Comparison of ENCODE assay signal across 8 mouse cellular contexts in genomic region chr7:28812949-28813348, GRCm38 (mm10). TPM values are rescaled to one million over a fixed set of nuclear protein-coding genes. Genes with fewer than 3 reads are reported as not detected.
A peak's percentile ranks its signal among the peaks of the same experiment; 100 is the strongest.
DNase-seq lines count a peak whose midpoint lies in the region; ATAC-seq and TF ChIP-seq lines count a peak whose summit lies in the region.

No protein-coding gene starts in this region.

- peak; percentile 15 to 60 for DNase-seq in adrenal gland, adult (ENCODE audit: inconsistent age in 2 of 2, low spot score in 1 of 2)
- no peak for DNase-seq in adrenal gland, postnatal 36 days
- no peak for DNase-seq in ES-E14 (ENCODE audit: low read depth, low spot score)
- DNase-seq in heart, postnatal 0 days (ENCODE audit: low spot score): no peak
- DNase-seq in lung, postnatal 0 days (ENCODE audit: low spot score): peak; percentile 67
- no peak for DNase-seq in gastrocnemius, postnatal 25 days
- DNase-seq in left cerebral cortex, adult 18-20 months (ENCODE audit: low spot score in 2 of 2): no peak

- TF ChIP-seq CTCF in heart, postnatal 0 days (IDR thresholded peaks at IDR 0.05; ENCODE audit: low read depth): 0 out of 2 replicates have a peak, but pooled peaks have one; percentile 19
- TF ChIP-seq CTCF in lung, postnatal 0 days (IDR thresholded peaks at IDR 0.05): peak; percentile 62

- H3K4me3 ChIP-seq in ES-E14 (ENCODE audit: insufficient read depth in 1 of 2, low read depth in 1 of 2, low read length in 2 of 2, poor library complexity in 1 of 2, severe bottlenecking in 1 of 2): peak overlapping the region in 1 of 2 experiments; percentile 96; a peak in 1 of 4 replicates
- H3K4me3 ChIP-seq in heart, postnatal 0 days (ENCODE audit: low read depth, low read length): peak overlapping the region; percentile 75
- peak overlapping the region; percentile 75 for H3K4me3 ChIP-seq in lung, postnatal 0 days (ENCODE audit: low read depth, low read length)

- H3K4me2 ChIP-seq in heart, postnatal 0 days (ENCODE audit: low read depth, low read length): peak overlapping the region; percentile 87
- H3K4me2 ChIP-seq in lung, postnatal 0 days (replicated peaks; ENCODE audit: low read depth, low read length): peak overlapping the region; percentile 76

- peaks cover 60% of the 10 kb centered on the region for H3K36me3 ChIP-seq in ES-E14 (ENCODE audit: control insufficient read depth, insufficient read depth, low read length, poor library complexity, severe bottlenecking)
- peaks cover 60% of the 10 kb centered on the region for H3K36me3 ChIP-seq in heart, postnatal 0 days (replicated peaks; ENCODE audit: control insufficient read depth, insufficient read depth, low read length)
- peaks cover 46% of the 10 kb centered on the region for H3K36me3 ChIP-seq in lung, postnatal 0 days (ENCODE audit: insufficient read depth, low read length)

- peak overlapping the region; percentile 31; the same call in 1 of the 2 replicates for H3K9ac ChIP-seq in ES-E14 (ENCODE audit: insufficient read depth, low read depth, low read length, poor library complexity, severe bottlenecking)
- H3K9ac ChIP-seq in heart, postnatal 0 days (replicated peaks; ENCODE audit: low read depth, low read length): peak overlapping the region; percentile 87; the same call in 1 of the 2 replicates
- H3K9ac ChIP-seq in lung, postnatal 0 days (replicated peaks; ENCODE audit: low read depth): 0 out of 2 replicates have a peak overlapping the region, but pooled peaks have one; percentile 5

- no peak for ATAC-seq in heart, postnatal 0 days (ENCODE audit: insufficient read depth, low read depth)
- no peak for ATAC-seq in lung, postnatal 0 days
- ATAC-seq in cerebellum, adult (ENCODE audit: insufficient number of reproducible peaks, low FRiP score, low TSS enrichment): no peak

- H3K27me3 ChIP-seq in heart, postnatal 0 days (ENCODE audit: control insufficient read depth, insufficient read depth, low read length): no peaks in the 10 kb centered on the region
- no peaks in the 10 kb centered on the region for H3K27me3 ChIP-seq in lung, postnatal 0 days (replicated peaks; ENCODE audit: insufficient read depth, low read length)

- WGBS in heart, postnatal 0 days: 44% methylated on average over 5 of the region's 5 CpGs
- WGBS in lung, postnatal 0 days: 52% methylated on average over 5 of the region's 5 CpGs

- TF ChIP-seq EP300 in heart, postnatal 0 days (IDR thresholded peaks at IDR 0.05; ENCODE audit: low read depth): no peak
- peak; percentile 57 for TF ChIP-seq EP300 in lung, postnatal 0 days (IDR thresholded peaks at IDR 0.05)

- in situ Hi-C loops in ES-E14 (cut with MboI; ENCODE audit: low sequenced_read_pairs in 2 of 2, unreplicated experiment in 2 of 2): no loop called here

- peaks cover 1 to 18% of the 10 kb centered on the region in 2 experiments; a peak in 3 of 4 replicates for H3K4me1 ChIP-seq in ES-E14 (ENCODE audit: control insufficient read depth in 2 of 2, insufficient read depth in 2 of 2, low read length in 2 of 2, poor library complexity in 1 of 2)
- peaks cover 21% of the 10 kb centered on the region for H3K4me1 ChIP-seq in heart, postnatal 0 days (ENCODE audit: control insufficient read depth, insufficient read depth)
- H3K4me1 ChIP-seq in lung, postnatal 0 days (ENCODE audit: insufficient read depth, low read depth, low read length): peaks cover 16% of the 10 kb centered on the region; the same call in 1 of the 2 replicates

- H3K27ac ChIP-seq in ES-E14 (ENCODE audit: insufficient read depth, low read depth, low read length, poor library complexity, severe bottlenecking): peak overlapping the region; percentile 2; the same call in 1 of the 2 replicates
- H3K27ac ChIP-seq in heart, postnatal 0 days (ENCODE audit: low read depth): peak overlapping the region; percentile 96
- peak overlapping the region; percentile 95 for H3K27ac ChIP-seq in lung, postnatal 0 days (ENCODE audit: low read length)

- H3K9me3 ChIP-seq in ES-E14 (ENCODE audit: control insufficient read depth, insufficient read depth, low read depth, low read length): no peaks in the 10 kb centered on the region
- no peaks in the 10 kb centered on the region for H3K9me3 ChIP-seq in heart, postnatal 0 days (replicated peaks; ENCODE audit: control insufficient read depth, low read length)
- H3K9me3 ChIP-seq in lung, postnatal 0 days (ENCODE audit: low read length): no peaks in the 10 kb centered on the region

TF ChIP-seq in ES-E14, 5 proteins besides CTCF, POLR2A, EP300 and RAD21:
- TF ChIP-seq ZNF384 (IDR thresholded peaks at IDR 0.05; ENCODE audit: low read depth, low read length) (no peak), CHD2 (IDR thresholded peaks at IDR 0.05; ENCODE audit: low read depth, low read length) (no peak), ZC3H11A (IDR thresholded peaks at IDR 0.05; ENCODE audit: borderline replicate concordance, low read depth, low read length) (no peak), HCFC1 (IDR thresholded peaks at IDR 0.05; ENCODE audit: borderline replicate concordance, insufficient read depth, low read length) (no peak), MAFK (IDR thresholded peaks at IDR 0.05; ENCODE audit: insufficient read depth, low read depth, low read length) (no peak)

RNA-seq across cellular contexts. Expression of gene Hnrnpl, which starts 4.6 kb away (rescaled TPM):
- 100 to 1,000 TPM; 415 to 420 TPM for total RNA-seq in adrenal gland, postnatal 36 days (2021)
- 464 and 530 TPM in 2 replicates for total RNA-seq in ES-E14 (2012; rRNA removed)
- 259 and 275 TPM in 2 replicates for total RNA-seq in heart, postnatal 0 days (2014; rRNA removed; ENCODE audit: low replicate concordance)
- 149 and 171 TPM in 2 replicates for polyA plus RNA-seq in heart, postnatal 0 days (2015; fragmentation: Nextera tagmentation; extraction: Ambion mirVana)
- 151 and 154 TPM in 2 replicates for polyA plus RNA-seq in lung, postnatal 0 days (2015; fragmentation: Nextera tagmentation; extraction: Ambion mirVana)
- total RNA-seq in gastrocnemius, postnatal 25 days (2021): 100 to 1,000 TPM; 118 to 120 TPM
- 100 to 1,000 TPM; 427 to 456 TPM for total RNA-seq in left cerebral cortex, adult 18-20 months (2021)

RNA-seq across cellular contexts. Expression of gene Ech1, which starts 12.1 kb away (rescaled TPM):
- total RNA-seq in adrenal gland, postnatal 36 days (2021): 100 to 1,000 TPM; 543 to 577 TPM
- total RNA-seq in ES-E14 (2012; rRNA removed): 64.1 and 75.6 TPM in 2 replicates
- 483 and 823 TPM in 2 replicates for total RNA-seq in heart, postnatal 0 days (2014; rRNA removed; ENCODE audit: low replicate concordance)
- 806 and 928 TPM in 2 replicates for polyA plus RNA-seq in heart, postnatal 0 days (2015; fragmentation: Nextera tagmentation; extraction: Ambion mirVana)
- 287 and 308 TPM in 2 replicates for polyA plus RNA-seq in lung, postnatal 0 days (2015; fragmentation: Nextera tagmentation; extraction: Ambion mirVana)
- total RNA-seq in gastrocnemius, postnatal 25 days (2021): 100 to 1,000 TPM; 185 to 241 TPM
- total RNA-seq in left cerebral cortex, adult 18-20 months (2021): 10 to 100 TPM; 53.5 to 56.6 TPM

RNA-seq across cellular contexts. Expression of gene Lgals4, which starts 20.7 kb away (rescaled TPM):
- total RNA-seq in adrenal gland, postnatal 36 days (2021): 10 to 100 TPM; 11.3 to 12.7 TPM
- total RNA-seq in ES-E14 (2012; rRNA removed): 5.5 and 9.6 TPM in 2 replicates
- total RNA-seq in heart, postnatal 0 days (2014; rRNA removed; ENCODE audit: low replicate concordance): 2.3 and 24.1 TPM in 2 replicates
- polyA plus RNA-seq in heart, postnatal 0 days (2015; fragmentation: Nextera tagmentation; extraction: Ambion mirVana): 30.9 and 36.0 TPM in 2 replicates
- 14.9 and 15.6 TPM in 2 replicates for polyA plus RNA-seq in lung, postnatal 0 days (2015; fragmentation: Nextera tagmentation; extraction: Ambion mirVana)
- total RNA-seq in gastrocnemius, postnatal 25 days (2021): 1 to 10 TPM; 3.2 to 5.4 TPM
- total RNA-seq in left cerebral cortex, adult 18-20 months (2021): 1 to 10 TPM; 1.9 to 2.4 TPM

RNA-seq across cellular contexts. Expression of gene Rinl, which starts 24.2 kb away (rescaled TPM):
- 1 to 10 TPM; 2.5 to 2.8 TPM for total RNA-seq in adrenal gland, postnatal 36 days (2021)
- 17.2 and 18.9 TPM in 2 replicates for total RNA-seq in ES-E14 (2012; rRNA removed)
- total RNA-seq in heart, postnatal 0 days (2014; rRNA removed; ENCODE audit: low replicate concordance): 2.1 and 2.7 TPM in 2 replicates
- 2.3 and 2.4 TPM in 2 replicates for polyA plus RNA-seq in heart, postnatal 0 days (2015; fragmentation: Nextera tagmentation; extraction: Ambion mirVana)
- 10.2 and 12.9 TPM in 2 replicates for polyA plus RNA-seq in lung, postnatal 0 days (2015; fragmentation: Nextera tagmentation; extraction: Ambion mirVana)
- total RNA-seq in gastrocnemius, postnatal 25 days (2021): under 1 TPM; 0.51 to 0.78 TPM
- total RNA-seq in left cerebral cortex, adult 18-20 months (2021): 1 to 10 TPM; 2.1 to 3.9 TPM

RNA-seq across cellular contexts. Expression of gene Nfkbib, which starts 45.6 kb away (rescaled TPM):
- total RNA-seq in adrenal gland, postnatal 36 days (2021): 10 to 100 TPM; 44.1 to 49.2 TPM
- 17.7 and 20.1 TPM in 2 replicates for total RNA-seq in ES-E14 (2012; rRNA removed)
- total RNA-seq in heart, postnatal 0 days (2014; rRNA removed; ENCODE audit: low replicate concordance): 3.5 and 16.1 TPM in 2 replicates
- 25.7 and 26.7 TPM in 2 replicates for polyA plus RNA-seq in heart, postnatal 0 days (2015; fragmentation: Nextera tagmentation; extraction: Ambion mirVana)
- 42.3 and 42.7 TPM in 2 replicates for polyA plus RNA-seq in lung, postnatal 0 days (2015; fragmentation: Nextera tagmentation; extraction: Ambion mirVana)
- total RNA-seq in gastrocnemius, postnatal 25 days (2021): 10 to 100 TPM; 24.4 to 27.9 TPM
- total RNA-seq in left cerebral cortex, adult 18-20 months (2021): 10 to 100 TPM; 35.0 to 38.6 TPM

Comparison
In these comparisons a context has a peak if more than half of its experiments do, and no peak if none do; other contexts are left out.
1. DNase-seq: peak in adrenal gland, adult (2 of 2) and lung, postnatal 0 days (single experiment); none in adrenal gland, postnatal 36 days (0 of 2), ES-E14 (single experiment), heart, postnatal 0 days (single experiment), gastrocnemius, postnatal 25 days (single experiment) and left cerebral cortex, adult 18-20 months (0 of 2).
2. H3K27ac ChIP-seq: peak in every context shown above with its lines; median percentile 96 in heart, postnatal 0 days; 95 in lung, postnatal 0 days; 2 in ES-E14.
3. H3K9ac ChIP-seq: peak in every context shown above with its lines; median percentile 87 in heart, postnatal 0 days; 31 in ES-E14; 5 in lung, postnatal 0 days.